Mouse (Mus musculus): ENCODE data around the gene Shtn1.

Gene Shtn1

GRCm38 (mm10) chr19:59075472-59076101 lies at the start of gene Shtn1:
Shtn1 (minus strand) TSS chr19:59076100.
- peak; percentile 13 for DNase-seq

- DNase-seq, result no peak
Measured at GRCm38 (mm10) chr19:59114152-59114551, 38.3 kb upstream of the Shtn1 start.

- no peak for DNase-seq
Measured at GRCm38 (mm10) chr19:59109937-59110336, 34.0 kb upstream of the Shtn1 start.

GRCm38 (mm10) chr19:59098315-59098714 lies 22.4 kb upstream of the Shtn1 start:
- DNase-seq, result no peak

GRCm38 (mm10) chr19:59092295-59092694 lies 16.4 kb upstream of the Shtn1 start:
- DNase-seq, result no peak

- DNase-seq, result no peak
Measured at GRCm38 (mm10) chr19:59090337-59090736, 14.4 kb upstream of the Shtn1 start.

GRCm38 (mm10) chr19:59084296-59084695 lies 8.4 kb upstream of the Shtn1 start:
- DNase-seq, result no peak

GRCm38 (mm10) chr19:59076131-59076530 lies 231 bp upstream of the Shtn1 start:
- no peak for DNase-seq

- DNase-seq, result no peak
Measured at GRCm38 (mm10) chr19:59074841-59075471, 944 bp downstream of the Shtn1 start.

- DNase-seq, result no peak
Measured at GRCm38 (mm10) chr19:59074381-59074780, 1.5 kb downstream of the Shtn1 start.

GRCm38 (mm10) chr19:59073006-59073405 lies 2.9 kb downstream of the Shtn1 start:
- no peak for DNase-seq

GRCm38 (mm10) chr19:59071979-59072378 lies 3.9 kb downstream of the Shtn1 start:
- no peak for DNase-seq

GRCm38 (mm10) chr19:59071396-59071795 lies 4.5 kb downstream of the Shtn1 start:
- DNase-seq, result no peak

GRCm38 (mm10) chr19:59067652-59068051 lies 8.2 kb downstream of the Shtn1 start:
- no peak for DNase-seq

- DNase-seq, result no peak
Measured at GRCm38 (mm10) chr19:59066670-59067069, 9.2 kb downstream of the Shtn1 start.

GRCm38 (mm10) chr19:59066115-59066514 lies 9.8 kb downstream of the Shtn1 start:
- DNase-seq, result no peak

GRCm38 (mm10) chr19:59064616-59065015 lies 11.3 kb downstream of the Shtn1 start:
- no peak for DNase-seq

- DNase-seq, result no peak
Measured at GRCm38 (mm10) chr19:59063568-59063967, 12.3 kb downstream of the Shtn1 start.

GRCm38 (mm10) chr19:59058105-59058504 lies 17.8 kb downstream of the Shtn1 start:
- DNase-seq, result no peak

GRCm38 (mm10) chr19:59057366-59057765 lies 18.5 kb downstream of the Shtn1 start:
- DNase-seq, result no peak

- no peak for DNase-seq
Measured at GRCm38 (mm10) chr19:59054632-59054951, 21.3 kb downstream of the Shtn1 start.

- DNase-seq, result no peak
Measured at GRCm38 (mm10) chr19:59053931-59054631, 21.8 kb downstream of the Shtn1 start.

GRCm38 (mm10) chr19:59052783-59053490 lies 23.0 kb downstream of the Shtn1 start:
- no peak for DNase-seq

- DNase-seq, result no peak
Measured at GRCm38 (mm10) chr19:59052053-59052452, 23.8 kb downstream of the Shtn1 start.
